Comparison of ENCODE assay signal across 8 mouse cellular contexts in genomic region chr11:117654380-117654924, GRCm38 (mm10). TPM values are rescaled to one million over a fixed set of nuclear protein-coding genes. Genes with fewer than 3 reads are reported as not detected.
A peak's percentile ranks its signal among the peaks of the same experiment; 100 is the strongest.
DNase-seq lines count a peak whose midpoint lies in the region; ATAC-seq and TF ChIP-seq lines count a peak whose summit lies in the region.

No protein-coding gene starts in this region.

- ATAC-seq in forebrain, embryonic 12.5 days (ENCODE audit: low FRiP score): peak; percentile 97
- ATAC-seq in heart, postnatal 0 days (ENCODE audit: insufficient read depth, low read depth): peak; percentile 96
- peak; percentile 96 for ATAC-seq in liver, embryonic 16.5 days (ENCODE audit: low read depth)
- ATAC-seq in neural tube, embryonic 13.5 days (ENCODE audit: low read depth): peak; percentile 97

- H3K9me3 ChIP-seq in E14TG2a.4 (ENCODE audit: low read length): no peaks in the 10 kb centered on the region
- no peaks in the 10 kb centered on the region for H3K9me3 ChIP-seq in forebrain, embryonic 12.5 days
- H3K9me3 ChIP-seq in heart, postnatal 0 days (replicated peaks; ENCODE audit: control insufficient read depth, low read length): no peaks in the 10 kb centered on the region
- H3K9me3 ChIP-seq in liver, embryonic 16.5 days (replicated peaks; ENCODE audit: control insufficient read depth, low read length): no peaks in the 10 kb centered on the region
- no peaks in the 10 kb centered on the region for H3K9me3 ChIP-seq in neural tube, embryonic 13.5 days

- under 1% methylated on average over 54 of the region's 71 CpGs for WGBS in forebrain, embryonic 12.5 days
- WGBS in heart, postnatal 0 days: under 1% methylated on average over 47 of the region's 71 CpGs
- WGBS in liver, embryonic 16.5 days (ENCODE audit: insufficient replicate concordance): under 1% methylated on average over 66 of the region's 71 CpGs
- under 1% methylated on average over 56 of the region's 71 CpGs for WGBS in neural tube, embryonic 13.5 days

- H3K27ac ChIP-seq in forebrain, embryonic 12.5 days: peak overlapping the region; percentile 98
- H3K27ac ChIP-seq in heart, postnatal 0 days (ENCODE audit: low read depth): peak overlapping the region; percentile 97
- peak overlapping the region; percentile 79 for H3K27ac ChIP-seq in liver, embryonic 16.5 days (ENCODE audit: low read length)
- peak overlapping the region; percentile 99 for H3K27ac ChIP-seq in neural tube, embryonic 13.5 days (replicated peaks)
- peak overlapping the region; percentile 93 for H3K27ac ChIP-seq in testis, adult 2 months (ENCODE audit: control insufficient read depth, insufficient read depth, low read depth, low read length)

- 0 out of 2 replicates have a peak, but pooled peaks cover 6% of the 10 kb centered on the region for H3K36me3 ChIP-seq in E14TG2a.4 (ENCODE audit: insufficient read depth, low read length)
- no peaks in the 10 kb centered on the region for H3K36me3 ChIP-seq in forebrain, embryonic 12.5 days (replicated peaks)
- H3K36me3 ChIP-seq in heart, postnatal 0 days (replicated peaks; ENCODE audit: control insufficient read depth, insufficient read depth, low read length): no peaks in the 10 kb centered on the region
- H3K36me3 ChIP-seq in liver, embryonic 16.5 days (ENCODE audit: control insufficient read depth, insufficient read depth): no peaks in the 10 kb centered on the region
- H3K36me3 ChIP-seq in neural tube, embryonic 13.5 days: no peaks in the 10 kb centered on the region
- H3K36me3 ChIP-seq in testis, adult 2 months (ENCODE audit: control insufficient read depth, insufficient read depth, low read length): no peaks in the 10 kb centered on the region

- peaks cover 76% of the 10 kb centered on the region for H3K4me1 ChIP-seq in E14TG2a.4 (replicated peaks; ENCODE audit: low read depth, low read length)
- H3K4me1 ChIP-seq in forebrain, embryonic 12.5 days: peaks cover 42% of the 10 kb centered on the region
- peaks cover 25% of the 10 kb centered on the region for H3K4me1 ChIP-seq in heart, postnatal 0 days (ENCODE audit: control insufficient read depth, insufficient read depth)
- H3K4me1 ChIP-seq in liver, embryonic 16.5 days (ENCODE audit: control insufficient read depth, low read depth, low read length): peaks cover 25% of the 10 kb centered on the region
- peaks cover 48% of the 10 kb centered on the region for H3K4me1 ChIP-seq in neural tube, embryonic 13.5 days (replicated peaks)
- peaks cover 10% of the 10 kb centered on the region for H3K4me1 ChIP-seq in testis, adult 2 months (ENCODE audit: control insufficient read depth, insufficient read depth, low read length)

- H3K4me3 ChIP-seq in E14TG2a.4 (replicated peaks; ENCODE audit: low read length): peak overlapping the region; percentile 89
- peak overlapping the region; percentile 97 for H3K4me3 ChIP-seq in forebrain, embryonic 12.5 days (replicated peaks)
- peak overlapping the region; percentile 93 for H3K4me3 ChIP-seq in heart, postnatal 0 days (ENCODE audit: low read depth, low read length)
- H3K4me3 ChIP-seq in liver, embryonic 16.5 days (ENCODE audit: low read depth, low read length): peak overlapping the region; percentile 85
- H3K4me3 ChIP-seq in neural tube, embryonic 13.5 days: peak overlapping the region; percentile 83
- H3K4me3 ChIP-seq in testis, adult 2 months (ENCODE audit: control insufficient read depth, low read depth, low read length): peak overlapping the region; percentile 93

- peak; percentile 64 for TF ChIP-seq EP300 in heart, postnatal 0 days (IDR thresholded peaks at IDR 0.05; ENCODE audit: low read depth)

- no peak for TF ChIP-seq CTCF in E14TG2a.4 (conservative IDR thresholded peaks at IDR 0.05; ENCODE audit: low read length)
- TF ChIP-seq CTCF in heart, postnatal 0 days (IDR thresholded peaks at IDR 0.05; ENCODE audit: low read depth): no peak
- TF ChIP-seq CTCF in testis, adult 2 months (IDR thresholded peaks at IDR 0.05; ENCODE audit: control insufficient read depth, insufficient read depth, insufficient replicate concordance, low read depth, low read length): no peak

- DNase-seq in c-Kit-positive CD71-positive TER-119-positive erythroid progenitor cells, embryonic 14.5 days (ENCODE audit: low spot score): peak; percentile 96
- DNase-seq in heart, postnatal 0 days (ENCODE audit: low spot score): peak; percentile 100
- DNase-seq in kidney, postnatal 4 days: peak; percentile 99 to 100

- TF ChIP-seq POLR2A in testis, adult 2 months (IDR thresholded peaks at IDR 0.05; ENCODE audit: control insufficient read depth, low read depth, low read length): peak; percentile 99

- H3K9ac ChIP-seq in forebrain, embryonic 12.5 days: peak overlapping the region; percentile 100
- H3K9ac ChIP-seq in heart, postnatal 0 days (replicated peaks; ENCODE audit: low read depth, low read length): peak overlapping the region; percentile 97
- peak overlapping the region; percentile 80 for H3K9ac ChIP-seq in liver, embryonic 16.5 days (ENCODE audit: low read depth, low read length)
- peak overlapping the region; percentile 98 for H3K9ac ChIP-seq in neural tube, embryonic 13.5 days

- H3K27me3 ChIP-seq in E14TG2a.4 (ENCODE audit: insufficient read depth, low read length): peaks cover 25% of the 10 kb centered on the region
- peaks cover 20% of the 10 kb centered on the region for H3K27me3 ChIP-seq in forebrain, embryonic 12.5 days
- no peaks in the 10 kb centered on the region; the same call in 1 of the 2 replicates for H3K27me3 ChIP-seq in heart, postnatal 0 days (ENCODE audit: control insufficient read depth, insufficient read depth, low read length)
- peaks cover 26% of the 10 kb centered on the region for H3K27me3 ChIP-seq in liver, embryonic 16.5 days (ENCODE audit: control insufficient read depth, insufficient read depth, low read depth, low read length)
- peaks cover 19% of the 10 kb centered on the region for H3K27me3 ChIP-seq in neural tube, embryonic 13.5 days
- H3K27me3 ChIP-seq in testis, adult 2 months (ENCODE audit: control insufficient read depth, insufficient read depth, low read length): no peaks in the 10 kb centered on the region

- peak overlapping the region; percentile 89 for H3K4me2 ChIP-seq in forebrain, embryonic 12.5 days
- H3K4me2 ChIP-seq in heart, postnatal 0 days (ENCODE audit: low read depth, low read length): peak overlapping the region; percentile 94
- peak overlapping the region; percentile 98 for H3K4me2 ChIP-seq in liver, embryonic 16.5 days (ENCODE audit: low read depth, low read length)
- H3K4me2 ChIP-seq in neural tube, embryonic 13.5 days: peak overlapping the region; percentile 90

RNA-seq across cellular contexts. Expression of gene Tnrc6c, which starts 0.4 kb away (rescaled TPM):
- polyA plus RNA-seq in forebrain, embryonic 12.5 days (2016; fragmentation: Nextera tagmentation; extraction: Ambion mirVana): 23.7 and 25.0 TPM in 2 replicates
- total RNA-seq in heart, postnatal 0 days (2014; rRNA removed; ENCODE audit: low replicate concordance): 24.2 and 24.4 TPM in 2 replicates
- polyA plus RNA-seq in heart, postnatal 0 days (2015; fragmentation: Nextera tagmentation; extraction: Ambion mirVana): 6.2 and 6.8 TPM in 2 replicates
- 2.1 and 2.4 TPM in 2 replicates for polyA plus RNA-seq in liver, embryonic 16.5 days (2015; fragmentation: Nextera tagmentation; extraction: Ambion mirVana)
- polyA plus RNA-seq in neural tube, embryonic 13.5 days (2015; fragmentation: Nextera tagmentation; extraction: Ambion mirVana): 24.9 and 26.5 TPM in 2 replicates
- 25.4 and 28.0 TPM in 2 replicates for polyA plus RNA-seq in testis, adult 2 months (2012; rRNA removed)

Comparison
In these comparisons a context has a peak if more than half of its experiments do, and no peak if none do; other contexts are left out.
1. Peak in every context shown above with its lines: DNase-seq, ATAC-seq, H3K4me3 ChIP-seq and H3K27ac ChIP-seq.